Mouse (Mus musculus) spleen, adult 2 months (tissue): ENCODE data around the gene Fgf14.

Experiments used
- CTCF ChIP-seq: fragments of 200-500 bp; IDR thresholded peaks from 2 replicates; pipeline ENCODE4 v1.5.1; 2011; ENCODE audit warnings: mild to moderate bottlenecking, inconsistent platforms; ENCODE audit not compliant: insufficient read depth, insufficient read length, insufficient replicate concordance; ENCODE audit errors: extremely low read depth
- POLR2A ChIP-seq: fragments of 200-500 bp; IDR thresholded peaks from 2 replicates; pipeline ENCODE4 v1.6.1; 2011; ENCODE audit warnings: low read depth, low read length, inconsistent platforms

DNA sequence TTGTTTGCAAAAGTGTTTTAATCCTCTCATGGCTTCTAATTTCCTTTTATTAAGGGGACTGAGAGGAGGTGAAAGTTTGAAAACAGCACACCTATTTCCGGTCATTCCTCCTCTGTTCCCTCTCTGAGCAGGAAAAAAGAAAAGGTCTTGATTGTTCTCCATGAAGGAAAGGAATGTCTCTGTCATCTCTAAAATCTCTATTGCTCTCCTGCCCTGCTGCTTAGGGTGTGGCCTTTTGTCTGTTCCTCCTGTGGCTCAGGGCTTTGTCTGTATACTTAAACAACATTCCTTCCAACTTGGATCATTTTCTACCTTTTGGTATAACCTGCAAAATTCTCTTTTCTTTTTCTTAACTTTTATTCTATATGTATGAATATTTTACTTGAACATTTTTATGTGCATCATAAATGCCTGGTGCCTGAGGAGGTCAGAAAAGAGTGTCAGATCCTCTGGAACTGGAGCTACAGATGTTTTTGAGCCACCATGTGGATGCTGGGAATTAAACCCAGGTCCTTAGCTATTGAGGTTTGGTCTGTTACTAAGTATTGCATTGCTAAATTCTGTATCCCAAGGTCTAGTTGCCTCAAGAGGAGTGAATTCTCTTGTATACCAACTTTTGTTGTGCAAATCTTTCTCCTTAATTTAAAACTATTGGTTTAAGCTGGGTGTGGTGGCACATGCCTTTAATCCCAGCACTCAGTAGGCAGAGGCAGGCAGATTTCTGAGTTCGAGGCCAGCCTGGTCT, 230.7 kb downstream of the Fgf14 start:
- TF ChIP-seq POLR2A: no peak
- TF ChIP-seq CTCF: no peak
